Mouse (Mus musculus): ENCODE data around the gene Arnt. TPM values are rescaled to one million over a fixed set of nuclear protein-coding genes. Genes with fewer than 3 reads are reported as not detected.

The Arnt gene
- polyA plus RNA-seq, 1 experiment from 2014 or later = 16.0 TPM

- ATAC-seq (ENCODE audit: low FRiP score, low TSS enrichment) = no peak
- Histone ChIP-seq H3K27ac (replicated peaks; ENCODE audit: low read depth, low read length) (no peak overlapping the region), H3K27me3 (ENCODE audit: control insufficient read depth, insufficient read depth, low read length) (no peaks in the 10 kb centered on the region), H3K4me2 (ENCODE audit: low read length) (no peak overlapping the region), H3K4me3 (replicated peaks; ENCODE audit: low read depth, low read length) (no peak overlapping the region), H3K9me3 (ENCODE audit: control insufficient read depth, low read length) (no peaks in the 10 kb centered on the region), H3K36me3 (ENCODE audit: control insufficient read depth, insufficient read depth, low read length) (peaks cover 6% of the 10 kb centered on the region; the same call in 1 of the 2 replicates), H3K9ac (replicated peaks; ENCODE audit: low read length) (no peak overlapping the region), H3K4me1 (ENCODE audit: control insufficient read depth, insufficient read depth, low read length) (no peaks in the 10 kb centered on the region)
- 69% methylated on average over 9 of the region's 9 CpGs for WGBS
- no peak for DNase-seq
Observed at GRCm38 (mm10) chr3:95511611-95512180, 77.5 kb downstream of the Arnt start.

GRCm38 (mm10) chr3:95516614-95517041 lies 82.4 kb downstream of the Arnt start:
- H3K27me3 ChIP-seq (ENCODE audit: control insufficient read depth, insufficient read depth, low read length) = no peaks in the 10 kb centered on the region
- no peak overlapping the region for H3K4me3 ChIP-seq (replicated peaks; ENCODE audit: low read depth, low read length)
- no peak overlapping the region for H3K9ac ChIP-seq (replicated peaks; ENCODE audit: low read length)
- H3K27ac ChIP-seq (replicated peaks; ENCODE audit: low read depth, low read length) = no peak overlapping the region
- H3K36me3 ChIP-seq (ENCODE audit: control insufficient read depth, insufficient read depth, low read length) = no peaks in the 10 kb centered on the region
- H3K9me3 ChIP-seq (ENCODE audit: control insufficient read depth, low read length) = no peaks in the 10 kb centered on the region
- 93% methylated on average over 3 of the region's 3 CpGs for WGBS
- H3K4me1 ChIP-seq (ENCODE audit: control insufficient read depth, insufficient read depth, low read length) = no peaks in the 10 kb centered on the region
- H3K4me2 ChIP-seq (ENCODE audit: low read length) = no peak overlapping the region
- ATAC-seq (ENCODE audit: low FRiP score, low TSS enrichment) (no peak), DNase-seq (no peak)

- H3K27me3 ChIP-seq (ENCODE audit: control insufficient read depth, insufficient read depth, low read length) = no peaks in the 10 kb centered on the region
- 32% methylated on average over 10 of the region's 10 CpGs for WGBS
- ATAC-seq (ENCODE audit: low FRiP score, low TSS enrichment) (peak; percentile 20; the same call in 1 of the 2 replicates), DNase-seq (peak; percentile 89)
- H3K9me3 ChIP-seq (ENCODE audit: control insufficient read depth, low read length) = no peaks in the 10 kb centered on the region
- no peaks in the 10 kb centered on the region for H3K36me3 ChIP-seq (ENCODE audit: control insufficient read depth, insufficient read depth, low read length)
- no peaks in the 10 kb centered on the region for H3K4me1 ChIP-seq (ENCODE audit: control insufficient read depth, insufficient read depth, low read length)
- no peak overlapping the region for H3K4me2 ChIP-seq (ENCODE audit: low read length)
- H3K27ac ChIP-seq (replicated peaks; ENCODE audit: low read depth, low read length) = no peak overlapping the region
- no peak overlapping the region for H3K9ac ChIP-seq (replicated peaks; ENCODE audit: low read length)
- H3K4me3 ChIP-seq (replicated peaks; ENCODE audit: low read depth, low read length) = no peak overlapping the region
Observed at GRCm38 (mm10) chr3:95517493-95517898, 83.3 kb downstream of the Arnt start.

- no peak overlapping the region for H3K9ac ChIP-seq (replicated peaks; ENCODE audit: low read length)
- H3K27me3 ChIP-seq (ENCODE audit: control insufficient read depth, insufficient read depth, low read length) = no peaks in the 10 kb centered on the region
- no peak overlapping the region for H3K4me2 ChIP-seq (ENCODE audit: low read length)
- no peaks in the 10 kb centered on the region for H3K4me1 ChIP-seq (ENCODE audit: control insufficient read depth, insufficient read depth, low read length)
- WGBS = 83% methylated on average over 7 of the region's 7 CpGs
- ATAC-seq (ENCODE audit: low FRiP score, low TSS enrichment) (no peak), DNase-seq (no peak)
- H3K4me3 ChIP-seq (replicated peaks; ENCODE audit: low read depth, low read length) = no peak overlapping the region
- no peaks in the 10 kb centered on the region for H3K9me3 ChIP-seq (ENCODE audit: control insufficient read depth, low read length)
- no peaks in the 10 kb centered on the region for H3K36me3 ChIP-seq (ENCODE audit: control insufficient read depth, insufficient read depth, low read length)
- no peak overlapping the region for H3K27ac ChIP-seq (replicated peaks; ENCODE audit: low read depth, low read length)
Observed at GRCm38 (mm10) chr3:95518891-95519290, 84.7 kb downstream of the Arnt start.

- no peaks in the 10 kb centered on the region for H3K4me1 ChIP-seq (ENCODE audit: control insufficient read depth, insufficient read depth, low read length)
- H3K4me2 ChIP-seq (ENCODE audit: low read length) = no peak overlapping the region
- H3K9ac ChIP-seq (replicated peaks; ENCODE audit: low read length) = no peak overlapping the region
- no peaks in the 10 kb centered on the region for H3K9me3 ChIP-seq (ENCODE audit: control insufficient read depth, low read length)
- no peaks in the 10 kb centered on the region for H3K27me3 ChIP-seq (ENCODE audit: control insufficient read depth, insufficient read depth, low read length)
- ATAC-seq (ENCODE audit: low FRiP score, low TSS enrichment) (no peak), DNase-seq (no peak)
- H3K27ac ChIP-seq (replicated peaks; ENCODE audit: low read depth, low read length) = no peak overlapping the region
- H3K4me3 ChIP-seq (replicated peaks; ENCODE audit: low read depth, low read length) = no peak overlapping the region
- WGBS = 83% methylated on average over 2 of the region's 2 CpGs
- no peaks in the 10 kb centered on the region for H3K36me3 ChIP-seq (ENCODE audit: control insufficient read depth, insufficient read depth, low read length)
Observed at GRCm38 (mm10) chr3:95519315-95519714, 85.1 kb downstream of the Arnt start.

GRCm38 (mm10) chr3:95520100-95520499 lies 85.9 kb downstream of the Arnt start:
- 85% methylated on average over 3 of the region's 3 CpGs for WGBS
- Histone ChIP-seq H3K36me3 (ENCODE audit: control insufficient read depth, insufficient read depth, low read length) (no peaks in the 10 kb centered on the region), H3K4me3 (replicated peaks; ENCODE audit: low read depth, low read length) (no peak overlapping the region), H3K4me1 (ENCODE audit: control insufficient read depth, insufficient read depth, low read length) (no peaks in the 10 kb centered on the region), H3K9ac (replicated peaks; ENCODE audit: low read length) (no peak overlapping the region), H3K27ac (replicated peaks; ENCODE audit: low read depth, low read length) (no peak overlapping the region), H3K4me2 (ENCODE audit: low read length) (no peak overlapping the region), H3K27me3 (ENCODE audit: control insufficient read depth, insufficient read depth, low read length) (no peaks in the 10 kb centered on the region), H3K9me3 (ENCODE audit: control insufficient read depth, low read length) (no peaks in the 10 kb centered on the region)
- no peak for DNase-seq
- no peak for ATAC-seq (ENCODE audit: low FRiP score, low TSS enrichment)

GRCm38 (mm10) chr3:95521168-95521567 lies 87.0 kb downstream of the Arnt start:
- Histone ChIP-seq H3K4me1 (ENCODE audit: control insufficient read depth, insufficient read depth, low read length) (no peaks in the 10 kb centered on the region), H3K27me3 (ENCODE audit: control insufficient read depth, insufficient read depth, low read length) (no peaks in the 10 kb centered on the region), H3K27ac (replicated peaks; ENCODE audit: low read depth, low read length) (no peak overlapping the region), H3K4me2 (ENCODE audit: low read length) (no peak overlapping the region), H3K9me3 (ENCODE audit: control insufficient read depth, low read length) (no peaks in the 10 kb centered on the region), H3K4me3 (replicated peaks; ENCODE audit: low read depth, low read length) (no peak overlapping the region), H3K36me3 (ENCODE audit: control insufficient read depth, insufficient read depth, low read length) (no peaks in the 10 kb centered on the region), H3K9ac (replicated peaks; ENCODE audit: low read length) (no peak overlapping the region)
- WGBS = 89% methylated on average over 10 of the region's 10 CpGs
- ATAC-seq (ENCODE audit: low FRiP score, low TSS enrichment) (no peak), DNase-seq (no peak)

GRCm38 (mm10) chr3:95523662-95524061 lies 89.5 kb downstream of the Arnt start:
- ATAC-seq (ENCODE audit: low FRiP score, low TSS enrichment) = no peak
- no peak for DNase-seq
- no peaks in the 10 kb centered on the region for H3K27me3 ChIP-seq (ENCODE audit: control insufficient read depth, insufficient read depth, low read length)
- no peaks in the 10 kb centered on the region for H3K4me1 ChIP-seq (ENCODE audit: control insufficient read depth, insufficient read depth, low read length)
- no peaks in the 10 kb centered on the region for H3K36me3 ChIP-seq (ENCODE audit: control insufficient read depth, insufficient read depth, low read length)
- no peak overlapping the region for H3K4me2 ChIP-seq (ENCODE audit: low read length)
- H3K9ac ChIP-seq (replicated peaks; ENCODE audit: low read length) = no peak overlapping the region
- H3K4me3 ChIP-seq (replicated peaks; ENCODE audit: low read depth, low read length) = no peak overlapping the region
- WGBS = 91% methylated on average over 3 of the region's 3 CpGs
- no peak overlapping the region for H3K27ac ChIP-seq (replicated peaks; ENCODE audit: low read depth, low read length)
- H3K9me3 ChIP-seq (ENCODE audit: control insufficient read depth, low read length) = no peaks in the 10 kb centered on the region

GRCm38 (mm10) chr3:95524673-95525072 lies 90.5 kb downstream of the Arnt start:
- no peaks in the 10 kb centered on the region for H3K27me3 ChIP-seq (ENCODE audit: control insufficient read depth, insufficient read depth, low read length)
- H3K9me3 ChIP-seq (ENCODE audit: control insufficient read depth, low read length) = no peaks in the 10 kb centered on the region
- WGBS = 66% methylated on average over 2 of the region's 2 CpGs
- no peak overlapping the region for H3K4me2 ChIP-seq (ENCODE audit: low read length)
- H3K4me1 ChIP-seq (ENCODE audit: control insufficient read depth, insufficient read depth, low read length) = no peaks in the 10 kb centered on the region
- no peak for DNase-seq
- H3K36me3 ChIP-seq (ENCODE audit: control insufficient read depth, insufficient read depth, low read length) = no peaks in the 10 kb centered on the region
- no peak for ATAC-seq (ENCODE audit: low FRiP score, low TSS enrichment)
- no peak overlapping the region for H3K9ac ChIP-seq (replicated peaks; ENCODE audit: low read length)
- H3K27ac ChIP-seq (replicated peaks; ENCODE audit: low read depth, low read length) = no peak overlapping the region
- no peak overlapping the region for H3K4me3 ChIP-seq (replicated peaks; ENCODE audit: low read depth, low read length)

All from midbrain, embryonic 14.5 days (tissue).